Mouse (Mus musculus): Measurements from ENCODE around the gene H2al2a. TPM values are rescaled to one million over a fixed set of nuclear protein-coding genes. Genes with fewer than 3 reads are reported as not detected.

Gene H2al2a
- total and polyA plus RNA-seq, 3 experiments, result not detected

DNA sequence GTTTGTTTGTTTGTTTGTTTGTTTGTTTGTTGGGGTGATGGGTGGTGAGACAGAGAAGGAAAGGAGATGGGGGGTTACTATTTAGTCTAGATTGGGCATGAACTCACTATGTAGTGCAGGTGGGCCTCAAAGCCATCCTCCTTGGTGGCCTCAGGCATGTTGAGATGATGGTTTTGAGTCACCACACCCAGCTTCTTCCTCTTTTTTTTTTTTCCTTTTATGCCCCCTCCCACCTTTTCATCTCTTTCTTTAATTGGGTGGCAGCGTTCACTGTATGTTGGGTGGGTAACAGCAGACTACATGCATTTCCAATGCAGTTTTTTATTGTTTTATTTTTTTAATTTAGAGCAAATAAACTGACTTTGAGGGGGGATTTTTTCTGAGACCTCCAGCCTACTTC is 19.9 kb upstream of the H2al2a start:
- Histone ChIP-seq H3K9ac (ENCODE audit: insufficient read depth, low read depth) (no peak overlapping the region), H3K4me2 (ENCODE audit: insufficient read depth, low read depth, poor library complexity, severe bottlenecking) (no peak overlapping the region), H3K79me2 (replicated peaks; ENCODE audit: control insufficient read depth, extremely low read depth, insufficient read depth, poor library complexity, severe bottlenecking) (no peaks in the 10 kb centered on the region), H3K9me3 (replicated peaks; ENCODE audit: low read length) (peaks cover 9% of the 10 kb centered on the region), H3K27me3 (replicated peaks) (no peaks in the 10 kb centered on the region), H3K4me1 (ENCODE audit: control insufficient read depth in 1 of 2, insufficient read depth in 2 of 2) (peaks cover 0 to 9% of the 10 kb centered on the region in 2 experiments; a peak in 2 of 4 replicates), H3K36me3 (replicated peaks in 1 of 2; ENCODE audit: control insufficient read depth in 1 of 2, insufficient read depth in 1 of 2, low read length in 1 of 2) (no peaks in the 10 kb centered on the region), H3K4me3 (replicated peaks in 1 of 3; ENCODE audit: low read depth in 2 of 3, low read length in 2 of 3, poor library complexity in 1 of 3) (no peak overlapping the region), H3K27ac (ENCODE audit: insufficient read depth, low read depth) (no peak overlapping the region)
- in situ Hi-C loops (cut with MboI; ENCODE audit: low pct_ligation_motif_present, low pct_unique_long_range_greater_than_20kb, low sequenced_read_pairs) (no loop called here), dilution Hi-C loops (cut with MboI; ENCODE audit: extremely low pct_ligation_motif_present, extremely low pct_unique_long_range_greater_than_20kb, low sequenced_read_pairs) (no loop called here)
- TF ChIP-seq CHD2 (IDR thresholded peaks at IDR 0.05; ENCODE audit: low read length) (no peak), JUND (conservative IDR thresholded peaks at IDR 0.05; ENCODE audit: low read depth, low read length) (peak; percentile 69), ZNF384 (IDR thresholded peaks at IDR 0.05; ENCODE audit: low read depth, low read length) (peak; percentile 87), IRF4 (IDR thresholded peaks at IDR 0.05; ENCODE audit: low read depth, low read length) (peak; percentile 74), RCOR1 (conservative IDR thresholded peaks at IDR 0.05; ENCODE audit: low read depth, low read length) (no peak), EP300 (IDR thresholded peaks at IDR 0.05; ENCODE audit: low read length) (peak; percentile 80), MEF2A (IDR thresholded peaks at IDR 0.05; ENCODE audit: borderline replicate concordance, low read depth, low read length) (no peak), JUN (IDR thresholded peaks at IDR 0.05; ENCODE audit: insufficient read depth, low read depth, low read length) (peak; percentile 11; the same call in 1 of the 2 replicates), USF2 (conservative IDR thresholded peaks at IDR 0.05; ENCODE audit: low read depth, low read length) (no peak), KAT2A (IDR thresholded peaks at IDR 0.05; ENCODE audit: insufficient replicate concordance, low read length) (no peak)
- peak; percentile 55 for DNase-seq (ENCODE audit: extremely low read depth)

DNA sequence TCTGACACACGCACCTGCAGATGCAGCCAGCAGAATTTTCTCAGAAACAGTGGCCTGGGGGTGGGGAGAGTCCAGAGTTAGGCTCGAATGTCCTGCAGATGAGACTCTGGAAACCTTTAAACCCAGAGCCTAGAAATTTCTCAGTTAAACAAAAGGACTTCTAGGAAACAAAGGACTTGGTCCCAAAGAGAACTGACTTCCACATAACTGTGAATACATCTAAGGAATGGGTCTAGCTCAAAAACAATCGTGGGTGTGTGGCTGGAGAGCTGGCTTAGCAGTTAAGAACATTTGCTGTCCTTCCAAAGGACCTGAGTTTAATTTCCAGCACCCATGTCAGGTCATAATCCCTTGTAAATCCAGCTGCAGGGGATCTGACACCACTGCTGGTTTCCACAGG is 18.8 kb upstream of the H2al2a start:
- H3K36me3 ChIP-seq (replicated peaks in 1 of 2; ENCODE audit: control insufficient read depth in 1 of 2, insufficient read depth in 1 of 2, low read length in 1 of 2), result no peaks in the 10 kb centered on the region
- H3K9me3 ChIP-seq (replicated peaks; ENCODE audit: low read length), result peaks cover 9% of the 10 kb centered on the region
- H3K4me1 ChIP-seq (ENCODE audit: control insufficient read depth in 1 of 2, insufficient read depth in 2 of 2), result peaks cover 0 to 9% of the 10 kb centered on the region in 2 experiments; a peak in 2 of 4 replicates
- no peak overlapping the region for H3K9ac ChIP-seq (ENCODE audit: insufficient read depth, low read depth)
- no peak overlapping the region for H3K4me3 ChIP-seq (replicated peaks in 1 of 3; ENCODE audit: low read depth in 2 of 3, low read length in 2 of 3, poor library complexity in 1 of 3)
- no peaks in the 10 kb centered on the region for H3K79me2 ChIP-seq (replicated peaks; ENCODE audit: control insufficient read depth, extremely low read depth, insufficient read depth, poor library complexity, severe bottlenecking)
- no peak overlapping the region for H3K27ac ChIP-seq (ENCODE audit: insufficient read depth, low read depth)
- dilution Hi-C loops (cut with MboI; ENCODE audit: extremely low pct_ligation_motif_present, extremely low pct_unique_long_range_greater_than_20kb, low sequenced_read_pairs) (no loop called here), in situ Hi-C loops (cut with MboI; ENCODE audit: low pct_ligation_motif_present, low pct_unique_long_range_greater_than_20kb, low sequenced_read_pairs) (no loop called here)
- no peak for DNase-seq (ENCODE audit: extremely low read depth)
- TF ChIP-seq ZMIZ1 (IDR thresholded peaks at IDR 0.05; ENCODE audit: low read depth, low read length), result no peak
- TF ChIP-seq NELFE (IDR thresholded peaks at IDR 0.05; ENCODE audit: low read depth, low read length), result no peak
- no peak for TF ChIP-seq TCF12 (IDR thresholded peaks at IDR 0.05; ENCODE audit: low read depth, low read length)
- no peak for TF ChIP-seq PAX5 (IDR thresholded peaks at IDR 0.05; ENCODE audit: low read length)
- TF ChIP-seq JUND (conservative IDR thresholded peaks at IDR 0.05; ENCODE audit: low read depth, low read length), result no peak
- TF ChIP-seq MXI1 (IDR thresholded peaks at IDR 0.05; ENCODE audit: low read depth, low read length), result no peak
- no peak for TF ChIP-seq KAT2A (IDR thresholded peaks at IDR 0.05; ENCODE audit: insufficient replicate concordance, low read length)
- no peak for TF ChIP-seq ZKSCAN1 (IDR thresholded peaks at IDR 0.05; ENCODE audit: borderline replicate concordance, low read depth, low read length)
- TF ChIP-seq USF1 (IDR thresholded peaks at IDR 0.05; ENCODE audit: low read depth, low read length), result no peak
- TF ChIP-seq SMC3 (IDR thresholded peaks at IDR 0.05; ENCODE audit: low read depth, low read length), result no peak
- no peak for TF ChIP-seq RCOR1 (conservative IDR thresholded peaks at IDR 0.05; ENCODE audit: low read depth, low read length)
- no peak for TF ChIP-seq JUN (IDR thresholded peaks at IDR 0.05; ENCODE audit: insufficient read depth, low read depth, low read length)
- no peak for TF ChIP-seq GABPA (IDR thresholded peaks at IDR 0.05; ENCODE audit: insufficient replicate concordance, low read depth, low read length)
- no peak for TF ChIP-seq BHLHE40 (IDR thresholded peaks at IDR 0.05; ENCODE audit: low read depth, low read length)
- TF ChIP-seq EP300 (IDR thresholded peaks at IDR 0.05; ENCODE audit: low read length), result no peak
- no peak for TF ChIP-seq E2F4 (IDR thresholded peaks at IDR 0.05; ENCODE audit: insufficient replicate concordance, low read depth, low read length)
- no peak overlapping the region for H3K4me2 ChIP-seq (ENCODE audit: insufficient read depth, low read depth, poor library complexity, severe bottlenecking)
- no peaks in the 10 kb centered on the region for H3K27me3 ChIP-seq (replicated peaks)
